Mouse (Mus musculus): ENCODE measurements at regions not wholly inside any gene's neighbourhood (a gene's known extent, or its start where the extent isn't known, plus 50 kb on each side); places are given as distances from the start of the nearest gene placed in this dataset.

- TF ChIP-seq TBP (conservative IDR thresholded peaks at IDR 0.05; ENCODE audit: low read depth, low read length): no peak
- no peak for TF ChIP-seq ZNF384 (IDR thresholded peaks at IDR 0.05; ENCODE audit: low read depth, low read length)
These were observed 1059.6 kb downstream of the Pla2g4a start (continued) for GRCm38 (mm10) chr1:148901319-148902033.

GRCm38 (mm10) chr1:148870788-148871187 is 1090.3 kb downstream of the Pla2g4a start:
- no peak overlapping the region for H3K4me2 ChIP-seq (ENCODE audit: insufficient read depth, low read depth, poor library complexity, severe bottlenecking)
- no peak overlapping the region for H3K27ac ChIP-seq (ENCODE audit: insufficient read depth, low read depth)
- dilution Hi-C loops (cut with MboI; ENCODE audit: extremely low pct_ligation_motif_present, extremely low pct_unique_long_range_greater_than_20kb, low sequenced_read_pairs) (no loop called here), in situ Hi-C loops (cut with MboI; ENCODE audit: low pct_ligation_motif_present, low pct_unique_long_range_greater_than_20kb, low sequenced_read_pairs) (no loop called here)
- no peaks in the 10 kb centered on the region for H3K4me1 ChIP-seq (ENCODE audit: control insufficient read depth in 1 of 2, insufficient read depth in 2 of 2)
- DNase-seq (ENCODE audit: extremely low read depth): no peak
- TF ChIP-seq ZC3H11A (IDR thresholded peaks at IDR 0.05; ENCODE audit: low read depth, low read length): no peak
- TF ChIP-seq GABPA (IDR thresholded peaks at IDR 0.05; ENCODE audit: insufficient replicate concordance, low read depth, low read length): no peak
- no peak for TF ChIP-seq USF2 (conservative IDR thresholded peaks at IDR 0.05; ENCODE audit: low read depth, low read length)
- no peak for TF ChIP-seq NRF1 (IDR thresholded peaks at IDR 0.05; ENCODE audit: low read depth, low read length)
- TF ChIP-seq ETS1 (conservative IDR thresholded peaks at IDR 0.05; ENCODE audit: low read depth, low read length): no peak
- no peak for TF ChIP-seq SIN3A (IDR thresholded peaks at IDR 0.05; ENCODE audit: low read length)
- TF ChIP-seq ELF1 (IDR thresholded peaks at IDR 0.05; ENCODE audit: low read depth, low read length): no peak
- TF ChIP-seq SMC3 (IDR thresholded peaks at IDR 0.05; ENCODE audit: low read depth, low read length): no peak
- no peak for TF ChIP-seq NELFE (IDR thresholded peaks at IDR 0.05; ENCODE audit: low read depth, low read length)
- no peak for TF ChIP-seq ZKSCAN1 (IDR thresholded peaks at IDR 0.05; ENCODE audit: borderline replicate concordance, low read depth, low read length)
- TF ChIP-seq RAD21 (IDR thresholded peaks at IDR 0.05; ENCODE audit: low read depth, low read length): no peak
- peaks cover 7% of the 10 kb centered on the region for H3K9me3 ChIP-seq (replicated peaks; ENCODE audit: low read length)
- no peaks in the 10 kb centered on the region for H3K27me3 ChIP-seq (replicated peaks)
- H3K36me3 ChIP-seq (replicated peaks in 1 of 2; ENCODE audit: control insufficient read depth in 1 of 2, insufficient read depth in 1 of 2, low read length in 1 of 2): no peaks in the 10 kb centered on the region
- no peak overlapping the region for H3K4me3 ChIP-seq (replicated peaks in 1 of 3; ENCODE audit: low read depth in 2 of 3, low read length in 2 of 3, poor library complexity in 1 of 3)
- no peak overlapping the region for H3K9ac ChIP-seq (ENCODE audit: insufficient read depth, low read depth)
- H3K79me2 ChIP-seq (replicated peaks; ENCODE audit: control insufficient read depth, extremely low read depth, insufficient read depth, poor library complexity, severe bottlenecking): no peaks in the 10 kb centered on the region

- Histone ChIP-seq H3K79me2 (replicated peaks; ENCODE audit: control insufficient read depth, extremely low read depth, insufficient read depth, poor library complexity, severe bottlenecking) (no peaks in the 10 kb centered on the region), H3K9ac (ENCODE audit: insufficient read depth, low read depth) (no peak overlapping the region), H3K36me3 (replicated peaks in 1 of 2; ENCODE audit: control insufficient read depth in 1 of 2, insufficient read depth in 1 of 2, low read length in 1 of 2) (no peaks in the 10 kb centered on the region), H3K4me3 (replicated peaks in 1 of 3; ENCODE audit: low read depth in 2 of 3, low read length in 2 of 3, poor library complexity in 1 of 3) (no peak overlapping the region), H3K4me1 (ENCODE audit: control insufficient read depth in 1 of 2, insufficient read depth in 2 of 2) (no peaks in the 10 kb centered on the region), H3K4me2 (ENCODE audit: insufficient read depth, low read depth, poor library complexity, severe bottlenecking) (no peak overlapping the region), H3K27me3 (replicated peaks) (no peaks in the 10 kb centered on the region), H3K9me3 (replicated peaks; ENCODE audit: low read length) (peaks cover 12% of the 10 kb centered on the region), H3K27ac (ENCODE audit: insufficient read depth, low read depth) (no peak overlapping the region)
- in situ Hi-C loops (cut with MboI; ENCODE audit: low pct_ligation_motif_present, low pct_unique_long_range_greater_than_20kb, low sequenced_read_pairs) (no loop called here), dilution Hi-C loops (cut with MboI; ENCODE audit: extremely low pct_ligation_motif_present, extremely low pct_unique_long_range_greater_than_20kb, low sequenced_read_pairs) (no loop called here)
- TF ChIP-seq JUN (IDR thresholded peaks at IDR 0.05; ENCODE audit: insufficient read depth, low read depth, low read length) (no peak), USF1 (IDR thresholded peaks at IDR 0.05; ENCODE audit: low read depth, low read length) (no peak), HCFC1 (IDR thresholded peaks at IDR 0.05; ENCODE audit: low read depth, low read length) (no peak), TCF12 (IDR thresholded peaks at IDR 0.05; ENCODE audit: low read depth, low read length) (no peak), TBP (conservative IDR thresholded peaks at IDR 0.05; ENCODE audit: low read depth, low read length) (no peak), RCOR1 (conservative IDR thresholded peaks at IDR 0.05; ENCODE audit: low read depth, low read length) (no peak)
- no peak for DNase-seq (ENCODE audit: extremely low read depth)
These were observed 1097.5 kb downstream of the Pla2g4a start for GRCm38 (mm10) chr1:148863582-148863981.
